Mouse (Mus musculus) spleen, postnatal 36 days (tissue): ENCODE measurements around the gene Strn4.

Experiments used
- DNase-seq, 2 experiments: peaks; one replicate each; pipeline ENCODE4 v3.0.0; 2022; ENCODE audit warnings: low spot score in 2 of 2, mixed read lengths in 1 of 2

Gene Strn4

GRCm38 (mm10) chr7:16810920-16811648, 4.6 kb upstream of the Strn4 start:
- DNase-seq: no peak

GRCm38 (mm10) chr7:16811649-16812070, 4.0 kb upstream of the Strn4 start:
- DNase-seq: no peak

GRCm38 (mm10) chr7:16812505-16812904, 3.2 kb upstream of the Strn4 start:
- no peak for DNase-seq

GRCm38 (mm10) chr7:16816078-16816474, 387 bp downstream of the Strn4 start:
- peak; percentile 75 to 83 for DNase-seq

GRCm38 (mm10) chr7:16816475-16817122, 910 bp downstream of the Strn4 start, which contains the start of gene Fkrp:
Gene Fkrp, minus strand, starts transcription at chr7:16816732.
- peak; percentile 46 to 48 for DNase-seq

- no peak for DNase-seq
Observed at GRCm38 (mm10) chr7:16817693-16818092, 2.0 kb downstream of the Strn4 start.

- no peak for DNase-seq
Observed at GRCm38 (mm10) chr7:16819794-16820193, 4.1 kb downstream of the Strn4 start.

- DNase-seq: no peak
Observed at GRCm38 (mm10) chr7:16820271-16820763, 4.6 kb downstream of the Strn4 start.

GRCm38 (mm10) chr7:16821091-16821490, 5.4 kb downstream of the Strn4 start:
- DNase-seq: no peak

- no peak for DNase-seq
Observed at GRCm38 (mm10) chr7:16821669-16822101, 6.0 kb downstream of the Strn4 start.

- no peak for DNase-seq
Observed at GRCm38 (mm10) chr7:16823734-16824133, 8.0 kb downstream of the Strn4 start.

GRCm38 (mm10) chr7:16825785-16826184, 10.1 kb downstream of the Strn4 start:
- peak; percentile 76 to 80 for DNase-seq

GRCm38 (mm10) chr7:16826571-16826970, 10.9 kb downstream of the Strn4 start:
- DNase-seq: no peak

- DNase-seq: peak in 1 of 2 experiments; percentile 40
Observed at GRCm38 (mm10) chr7:16827274-16827673, 11.6 kb downstream of the Strn4 start.

- DNase-seq: no peak
Observed at GRCm38 (mm10) chr7:16830449-16830848, 14.8 kb downstream of the Strn4 start.

- DNase-seq: peak; percentile 74 to 75
Observed at GRCm38 (mm10) chr7:16837916-16838803, 22.5 kb downstream of the Strn4 start.

GRCm38 (mm10) chr7:16838804-16839426, 23.2 kb downstream of the Strn4 start:
- no peak for DNase-seq

GRCm38 (mm10) chr7:16839427-16840108, 23.9 kb downstream of the Strn4 start:
- no peak for DNase-seq

- DNase-seq: no peak
Observed at GRCm38 (mm10) chr7:16840109-16840491, 24.4 kb downstream of the Strn4 start.

GRCm38 (mm10) chr7:16841078-16841477, 25.4 kb downstream of the Strn4 start:
- DNase-seq: no peak
